In genomic region chr13:49444451-49444850, GRCm38 (mm10) we compare ENCODE assay signal across 14 mouse cellular contexts. TPM values are rescaled to one million over a fixed set of nuclear protein-coding genes. Genes with fewer than 3 reads are reported as not detected.
"Had no signal": no experiment of that assay in that cellular context is flagged by ENCODE, and none has a peak within 500 bp of the region (broad histone marks: within the 10 kb centered on the region; RNA-seq: fewer than 3 reads in every experiment).

No protein-coding gene starts in this region.

- H3K4me1 ChIP-seq: stomach, embryonic 15.5 days had no signal

- H3K27ac ChIP-seq: left cerebral cortex, adult 2 months; liver, embryonic 13.5 days; stomach, embryonic 15.5 days had no signal

- H3K4me3 ChIP-seq: left cerebral cortex, adult 2 months; liver, embryonic 13.5 days; stomach, embryonic 15.5 days had no signal

- DNase-seq: kidney, adult 18-20 months; kidney, adult 9 months; kidney, postnatal 14 days; kidney, postnatal 4 days; liver, embryonic 13.5 days; lung, adult 2 months; lung, postnatal 14 days; lung, postnatal 4 days; midbrain, embryonic 14.5 days; right cerebral cortex, postnatal 14 days; spleen, adult 18-20 months; thymus, postnatal 36 days had no signal

RNA-seq across cellular contexts. Expression of gene Tes3-ps, which starts 48.7 kb away (rescaled TPM):
- polyA plus RNA-seq: lung, adult 2 months had no signal
